Mouse (Mus musculus) brain, adult 2 months (tissue): ENCODE measurements around the gene Cryab.

Experiments
- DNase-seq: peaks from one replicate; pipeline ENCODE4 v3.0.0; 2011; ENCODE audit warnings: low read depth, low spot score

Cryab gene

DNA sequence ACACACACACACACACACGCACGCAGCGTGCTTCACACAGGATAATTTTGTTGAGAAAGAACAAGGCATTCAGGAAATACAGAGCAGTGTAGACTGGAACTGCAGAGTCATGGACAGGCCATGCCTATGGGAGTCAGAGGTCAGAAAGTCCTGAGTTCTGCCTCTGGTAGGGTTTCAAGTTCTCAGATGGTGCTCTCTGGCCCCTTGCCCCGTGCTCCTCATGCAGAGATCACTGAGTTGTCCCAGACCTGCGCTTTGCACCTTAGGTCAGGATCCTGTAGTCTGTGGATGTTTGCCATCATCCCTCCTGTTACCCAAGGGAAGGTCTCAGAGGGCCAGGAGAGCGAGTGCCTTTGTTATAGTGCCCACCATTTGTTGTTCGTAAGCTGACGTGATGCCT is 45.7 kb downstream of the Cryab start:
- no peak for DNase-seq

DNA sequence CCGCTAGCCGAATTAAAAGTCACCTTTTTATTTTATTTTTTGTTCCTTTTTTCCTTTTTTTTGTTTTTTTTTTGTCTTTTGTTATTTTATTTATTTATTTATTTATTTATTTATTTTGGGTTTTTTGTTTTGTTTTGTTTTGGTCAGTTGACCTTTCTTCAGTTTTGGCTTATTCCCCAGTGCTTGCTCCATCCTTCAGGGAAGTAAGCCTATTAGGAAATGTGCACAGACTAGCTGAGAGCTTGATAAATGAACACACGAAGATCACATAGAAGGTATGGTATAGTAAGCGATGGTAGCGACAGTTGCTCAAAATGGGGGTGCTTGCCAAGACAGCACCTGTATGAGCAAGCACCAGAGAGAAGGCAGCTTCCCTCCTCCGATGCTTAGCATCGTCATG is 46.5 kb downstream of the Cryab start:
- DNase-seq: no peak

DNA sequence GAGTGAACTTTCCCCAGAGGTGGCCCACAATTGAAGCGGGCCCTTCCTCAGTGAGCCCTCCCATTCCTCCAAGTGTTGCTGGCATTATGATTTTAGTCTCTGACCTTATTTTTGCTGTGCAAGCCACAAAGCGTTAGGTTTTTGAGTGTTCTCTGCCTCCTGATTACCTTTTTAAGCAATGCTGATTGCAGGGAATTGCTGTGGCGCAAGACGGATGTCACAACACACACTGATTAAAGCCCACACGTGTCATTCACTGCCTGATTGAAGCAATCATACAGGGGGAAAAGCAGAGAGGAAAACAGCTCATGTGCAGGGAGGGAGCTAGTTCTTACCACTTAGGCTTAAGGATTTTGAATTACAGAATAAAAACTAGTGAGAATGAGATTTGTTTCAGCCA is 47.2 kb downstream of the Cryab start:
- peak; percentile 31 for DNase-seq

DNA sequence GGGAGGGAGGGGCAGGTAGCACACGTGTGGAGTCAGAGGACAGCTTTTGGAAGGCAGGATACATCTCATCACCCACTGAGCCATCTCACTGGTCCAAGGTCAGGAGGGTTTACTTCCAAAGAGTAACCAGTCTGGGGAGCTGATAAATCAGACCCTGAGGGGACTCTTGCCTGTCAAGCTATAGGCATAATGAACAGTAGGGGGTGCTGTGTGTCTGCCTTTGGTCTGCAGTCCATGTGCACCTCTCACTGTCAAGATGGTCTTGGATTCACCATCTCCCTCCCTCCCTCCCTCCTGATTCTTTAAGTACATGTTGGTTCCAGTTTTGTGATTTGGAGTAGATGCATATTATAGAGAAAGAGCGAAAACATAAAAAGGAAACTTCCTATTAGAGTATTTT is 49.9 kb downstream of the Cryab start:
- DNase-seq: peak; percentile 76

DNA sequence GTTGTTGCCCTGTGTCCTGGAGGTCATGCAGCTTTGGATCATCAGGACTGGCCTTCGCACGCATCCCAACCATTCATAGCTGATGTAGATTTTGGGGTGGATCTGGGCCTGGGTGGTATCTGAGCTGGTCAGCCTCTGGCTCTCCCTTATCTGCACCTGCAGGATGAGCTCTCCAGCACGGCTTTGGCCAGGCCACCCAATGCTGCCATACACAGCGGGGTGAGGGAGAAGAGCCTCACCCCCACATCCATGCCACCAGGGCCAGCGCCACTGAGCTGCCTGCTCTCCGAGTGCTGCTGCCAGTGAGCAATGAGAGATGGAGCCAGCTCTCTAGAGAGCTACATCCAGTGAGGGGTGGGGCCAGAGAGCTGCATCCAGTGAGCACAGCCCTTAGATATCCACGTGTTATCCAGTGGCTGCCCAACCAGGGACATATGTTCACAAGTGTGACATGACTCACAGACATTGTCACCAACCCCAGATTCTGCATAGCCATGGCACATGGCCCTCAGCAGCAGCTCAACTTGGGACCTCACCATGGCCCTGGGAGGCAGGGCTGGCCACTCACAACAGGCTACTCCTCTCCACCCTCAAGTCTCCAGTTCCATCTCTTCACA is 52.0 kb downstream of the Cryab start:
- DNase-seq: no peak
